Mouse (Mus musculus): Measurements from ENCODE around the gene Cdk11b. TPM values are rescaled to one million over a fixed set of nuclear protein-coding genes. Genes with fewer than 3 reads are reported as not detected.
"Not testable (repeated sequence)": the region's sequence is repeated elsewhere in the genome, so short reads cannot be mapped to it uniquely, and the experiment has no call there.

Cdk11b gene
- polyA plus RNA-seq, 1 experiment: 47.7 TPM

DNA sequence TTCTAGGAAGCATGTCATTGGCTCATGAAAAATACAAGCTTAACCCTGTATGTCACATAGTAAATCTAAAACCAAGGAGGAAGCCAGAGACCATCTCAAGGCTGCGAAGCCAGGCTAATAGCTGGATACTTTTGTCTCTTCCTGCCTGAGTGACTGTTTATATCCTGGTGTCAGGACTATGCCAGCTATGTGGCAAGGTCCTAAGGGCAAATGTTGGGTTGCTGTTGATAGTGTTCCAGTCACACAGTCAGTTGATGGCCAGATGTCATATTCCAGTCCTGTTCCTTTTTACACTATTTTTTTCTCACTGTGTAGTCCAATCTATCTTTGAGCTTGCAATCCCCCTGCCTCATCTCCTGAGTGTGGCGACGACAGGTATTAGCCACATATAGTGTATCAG is 11.4 kb upstream of the Cdk11b start:
- H3K4me2 ChIP-seq (ENCODE audit: low read depth): no peak overlapping the region

GRCm38 (mm10) chr4:155618321-155618720 is 6.3 kb upstream of the Cdk11b start:
- TF ChIP-seq MYOD1 (IDR thresholded peaks at IDR 0.05; ENCODE audit: control insufficient read depth in 1 of 3, insufficient read length in 2 of 3, low read depth in 2 of 3) (no peak), POLR2AphosphoS2 (IDR thresholded peaks at IDR 0.05; ENCODE audit: insufficient read length, low read depth) (no peak), TCF12 (IDR thresholded peaks at IDR 0.05; ENCODE audit: insufficient read depth, poor library complexity, severe bottlenecking) (no peak), SRF (IDR thresholded peaks at IDR 0.05; ENCODE audit: control insufficient read depth, insufficient read length, low read depth) (no peak), TCF3 (IDR thresholded peaks at IDR 0.05; ENCODE audit: insufficient read length, low read depth) (no peak), MAX (IDR thresholded peaks at IDR 0.05; ENCODE audit: low read depth) (no peak), POLR2A (IDR thresholded peaks at IDR 0.05; ENCODE audit: insufficient read length, low read depth) (no peak)
- Histone ChIP-seq H3K4me2 (ENCODE audit: low read depth) (no peak overlapping the region), H3K27me3 (ENCODE audit: control insufficient read depth, insufficient read depth, insufficient read length) (no peaks in the 10 kb centered on the region), H3K79me2 (ENCODE audit: control insufficient read depth, insufficient read depth) (peaks cover 4% of the 10 kb centered on the region), H3K4me3 (no peak overlapping the region), H3K36me3 (ENCODE audit: control insufficient read depth, insufficient read depth) (peaks cover 37% of the 10 kb centered on the region), H3ac (ENCODE audit: control insufficient read depth, insufficient read length) (no peak overlapping the region)

More for the DNA sequence above, 11.4 kb upstream of the Cdk11b start:
- peaks cover 51% of the 10 kb centered on the region for H3K36me3 ChIP-seq (ENCODE audit: control insufficient read depth, insufficient read depth)
- TF ChIP-seq SRF (IDR thresholded peaks at IDR 0.05; ENCODE audit: control insufficient read depth, insufficient read length, low read depth) (no peak), CEBPB (IDR thresholded peaks at IDR 0.05; ENCODE audit: insufficient read depth, poor library complexity, severe bottlenecking) (no peak), TCF3 (IDR thresholded peaks at IDR 0.05; ENCODE audit: insufficient read length, low read depth) (no peak), MAX (IDR thresholded peaks at IDR 0.05; ENCODE audit: low read depth) (no peak), REST (IDR thresholded peaks at IDR 0.05; ENCODE audit: insufficient read depth, insufficient read length) (no peak), TCF12 (IDR thresholded peaks at IDR 0.05; ENCODE audit: insufficient read depth, poor library complexity, severe bottlenecking) (no peak), POLR2A (IDR thresholded peaks at IDR 0.05; ENCODE audit: insufficient read length, low read depth) (no peak)
- no peaks in the 10 kb centered on the region for H3K79me2 ChIP-seq (ENCODE audit: control insufficient read depth, insufficient read depth)
- no peak overlapping the region for H3K4me3 ChIP-seq
- H3ac ChIP-seq (ENCODE audit: control insufficient read depth, insufficient read length): no peak overlapping the region
- H3K27me3 ChIP-seq (ENCODE audit: control insufficient read depth, insufficient read depth, insufficient read length): no peaks in the 10 kb centered on the region

DNA sequence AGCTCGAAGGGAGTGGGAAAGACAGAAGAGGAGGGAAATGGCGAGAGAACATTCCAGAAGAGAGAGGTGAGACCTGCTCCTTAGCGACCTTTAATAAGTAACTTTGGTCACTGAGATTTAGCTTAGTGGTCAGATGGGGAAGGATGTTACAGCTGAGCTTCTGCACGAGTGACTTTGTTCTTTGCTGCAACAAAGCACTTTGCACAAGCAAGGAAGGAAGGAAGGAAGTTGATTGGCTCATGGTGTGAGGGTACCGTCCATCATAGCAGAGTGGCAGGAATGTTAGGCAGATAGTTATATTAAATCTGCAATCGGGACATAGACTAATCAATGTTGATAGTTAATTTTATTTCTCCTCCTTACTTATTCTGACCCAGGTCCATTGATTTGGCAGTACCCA is 5.6 kb downstream of the Cdk11b start:
- H3K4me3 ChIP-seq: no peak overlapping the region
- TF ChIP-seq SRF (IDR thresholded peaks at IDR 0.05; ENCODE audit: control insufficient read depth, insufficient read length, low read depth) (no peak), MYOD1 (IDR thresholded peaks at IDR 0.05; ENCODE audit: control insufficient read depth in 1 of 3, insufficient read length in 2 of 3, low read depth in 2 of 3) (no peak)
- no peak overlapping the region for H3ac ChIP-seq (ENCODE audit: control insufficient read depth, insufficient read length)
- H3K36me3 ChIP-seq (ENCODE audit: control insufficient read depth, insufficient read depth): peaks cover 51% of the 10 kb centered on the region
- peaks cover 18% of the 10 kb centered on the region for H3K79me2 ChIP-seq (ENCODE audit: control insufficient read depth, insufficient read depth)
- H3K27me3 ChIP-seq (ENCODE audit: control insufficient read depth, insufficient read depth, insufficient read length): no peaks in the 10 kb centered on the region
- no peak overlapping the region for H3K4me2 ChIP-seq (ENCODE audit: low read depth)

- Histone ChIP-seq H3K36me3 (ENCODE audit: control insufficient read depth, insufficient read depth) (peaks cover 74% of the 10 kb centered on the region), H3K27me3 (ENCODE audit: control insufficient read depth, insufficient read depth, insufficient read length) (no peaks in the 10 kb centered on the region), H3K4me3 (no peak overlapping the region)
These were observed 11.3 kb downstream of the Cdk11b start for GRCm38 (mm10) chr4:155635766-155636499.

DNA sequence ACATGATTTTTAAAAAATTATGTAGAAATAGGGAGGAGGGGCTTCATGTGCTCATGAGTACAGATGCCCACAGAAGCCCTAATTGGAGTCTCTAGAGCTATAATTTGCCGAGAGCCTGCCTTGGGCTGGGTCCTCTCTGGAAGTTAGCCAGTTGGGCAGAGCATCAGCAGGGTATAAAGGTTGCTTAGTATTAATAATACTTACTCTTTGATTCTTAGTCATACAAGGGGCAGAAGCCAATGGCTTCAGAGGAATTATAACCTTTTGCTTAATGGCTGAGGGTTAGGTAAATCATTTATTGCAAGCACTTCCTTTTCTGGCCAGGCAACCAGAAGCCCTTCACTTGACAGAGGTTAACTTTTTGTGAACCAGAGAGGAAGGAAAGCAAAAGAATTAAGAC is 18.9 kb downstream of the Cdk11b start:
- H3K4me3 ChIP-seq: no peak overlapping the region
- no peaks in the 10 kb centered on the region for H3K79me2 ChIP-seq (ENCODE audit: control insufficient read depth, insufficient read depth)
- peaks cover 58% of the 10 kb centered on the region for H3K36me3 ChIP-seq (ENCODE audit: control insufficient read depth, insufficient read depth)
- no peak overlapping the region for H3ac ChIP-seq (ENCODE audit: control insufficient read depth, insufficient read length)
- TF ChIP-seq MYOD1 (IDR thresholded peaks at IDR 0.05; ENCODE audit: control insufficient read depth in 1 of 3, insufficient read length in 2 of 3, low read depth in 2 of 3) (no peak), SRF (IDR thresholded peaks at IDR 0.05; ENCODE audit: control insufficient read depth, insufficient read length, low read depth) (no peak), CEBPB (IDR thresholded peaks at IDR 0.05; ENCODE audit: insufficient read depth, poor library complexity, severe bottlenecking) (no peak), TCF3 (IDR thresholded peaks at IDR 0.05; ENCODE audit: insufficient read length, low read depth) (no peak), REST (IDR thresholded peaks at IDR 0.05; ENCODE audit: insufficient read depth, insufficient read length) (no peak), POLR2AphosphoS2 (IDR thresholded peaks at IDR 0.05; ENCODE audit: insufficient read length, low read depth) (no peak), MAX (IDR thresholded peaks at IDR 0.05; ENCODE audit: low read depth) (no peak), MYOG (IDR thresholded peaks at IDR 0.05; ENCODE audit: control insufficient read depth in 1 of 3, insufficient read depth in 1 of 3, insufficient read length in 2 of 3, low read depth in 2 of 3) (no peak), E2F4 (IDR thresholded peaks at IDR 0.05; ENCODE audit: insufficient read depth) (no peak), POLR2A (IDR thresholded peaks at IDR 0.05; ENCODE audit: insufficient read length, low read depth) (no peak), USF1 (IDR thresholded peaks at IDR 0.05; ENCODE audit: low read depth) (no peak), TCF12 (IDR thresholded peaks at IDR 0.05; ENCODE audit: insufficient read depth, poor library complexity, severe bottlenecking) (no peak)
- no peak overlapping the region for H3K4me2 ChIP-seq (ENCODE audit: low read depth)
- H3K27me3 ChIP-seq (ENCODE audit: control insufficient read depth, insufficient read depth, insufficient read length): no peaks in the 10 kb centered on the region

More at GRCm38 (mm10) chr4:155635766-155636499, 11.3 kb downstream of the Cdk11b start:
- Histone ChIP-seq H3K4me2 (ENCODE audit: low read depth) (no peak overlapping the region), H3ac (ENCODE audit: control insufficient read depth, insufficient read length) (no peak overlapping the region), H3K79me2 (ENCODE audit: control insufficient read depth, insufficient read depth) (no peaks in the 10 kb centered on the region)
- TF ChIP-seq MYOD1 (IDR thresholded peaks at IDR 0.05; ENCODE audit: control insufficient read depth in 1 of 3, insufficient read length in 2 of 3, low read depth in 2 of 3) (no peak), REST (IDR thresholded peaks at IDR 0.05; ENCODE audit: insufficient read depth, insufficient read length) (no peak), MAX (IDR thresholded peaks at IDR 0.05; ENCODE audit: low read depth) (no peak), TCF3 (IDR thresholded peaks at IDR 0.05; ENCODE audit: insufficient read length, low read depth) (no peak), USF1 (IDR thresholded peaks at IDR 0.05; ENCODE audit: low read depth) (no peak), E2F4 (IDR thresholded peaks at IDR 0.05; ENCODE audit: insufficient read depth) (no peak), MYOG (IDR thresholded peaks at IDR 0.05; ENCODE audit: control insufficient read depth in 1 of 3, insufficient read depth in 1 of 3, insufficient read length in 2 of 3, low read depth in 2 of 3) (no peak), CEBPB (IDR thresholded peaks at IDR 0.05; ENCODE audit: insufficient read depth, poor library complexity, severe bottlenecking) (no peak), SRF (IDR thresholded peaks at IDR 0.05; ENCODE audit: control insufficient read depth, insufficient read length, low read depth) (no peak), POLR2AphosphoS2 (IDR thresholded peaks at IDR 0.05; ENCODE audit: insufficient read length, low read depth) (no peak), POLR2A (IDR thresholded peaks at IDR 0.05; ENCODE audit: insufficient read length, low read depth) (no peak), TCF12 (IDR thresholded peaks at IDR 0.05; ENCODE audit: insufficient read depth, poor library complexity, severe bottlenecking) (no peak)

DNA sequence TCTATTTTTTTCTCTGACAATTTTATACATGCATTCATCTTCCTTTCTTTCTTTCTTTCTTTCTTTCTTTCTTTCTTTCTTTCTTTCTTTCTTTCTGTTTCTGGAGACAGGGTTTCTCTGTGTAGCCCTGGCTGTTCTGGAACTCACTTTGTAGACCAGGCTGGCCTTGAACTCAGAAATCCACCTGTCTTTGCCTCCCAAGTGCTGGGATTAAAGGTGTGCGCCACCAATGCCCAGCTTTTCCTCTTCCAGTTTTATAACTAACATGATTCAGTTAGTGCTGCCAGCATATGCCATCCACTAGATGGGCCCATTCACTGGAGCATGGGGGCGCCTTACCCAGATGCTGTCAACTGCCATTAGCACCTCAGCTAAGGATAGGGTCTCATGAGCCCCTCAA is 20.7 kb downstream of the Cdk11b start, which contains the start of gene Gm10563:
Gene Gm10563, minus strand, starts transcription at position 101 of the 400 bp plus-strand sequence.
- not testable (repeated sequence) for H3K4me2 ChIP-seq (ENCODE audit: low read depth); H3K79me2 ChIP-seq (ENCODE audit: control insufficient read depth, insufficient read depth); H3K27me3 ChIP-seq (ENCODE audit: control insufficient read depth, insufficient read depth, insufficient read length); H3K4me3 ChIP-seq; H3ac ChIP-seq (ENCODE audit: control insufficient read depth, insufficient read length)
- peaks cover 48% of the 10 kb centered on the region for H3K36me3 ChIP-seq (ENCODE audit: control insufficient read depth, insufficient read depth)

Measured in myocyte (in vitro differentiated cells).